Mouse (Mus musculus): ENCODE measurements at regions not wholly inside any gene's neighbourhood (a gene's known extent, or its start where the extent isn't known, plus 50 kb on each side); places are given as distances from the start of the nearest gene placed in this dataset.

DNA sequence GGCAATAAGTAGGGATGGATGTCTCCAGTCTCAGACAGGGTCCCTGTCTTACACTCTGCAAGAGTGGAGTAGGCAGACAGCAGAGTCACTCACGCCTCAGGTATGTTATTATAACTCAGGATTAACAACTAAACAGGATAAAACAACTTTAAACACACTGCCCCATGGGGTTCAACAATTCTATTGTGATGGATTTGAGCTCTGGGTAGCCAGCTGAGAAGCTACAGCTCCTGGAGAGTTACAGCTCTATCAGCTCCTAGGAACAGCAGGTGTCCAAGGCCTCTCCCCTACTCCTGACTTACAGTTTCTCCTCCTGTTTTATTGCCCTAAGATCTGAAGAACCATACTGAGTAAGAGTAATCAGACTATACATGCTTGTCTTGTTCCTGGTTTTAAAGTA lies 319.6 kb upstream of the Igfbp3 start:
- Histone ChIP-seq H3K79me2 (ENCODE audit: control insufficient read depth, insufficient read depth) (no peaks in the 10 kb centered on the region), H3K27me3 (ENCODE audit: control insufficient read depth, insufficient read depth, insufficient read length) (no peaks in the 10 kb centered on the region), H3K36me3 (ENCODE audit: control insufficient read depth, insufficient read depth) (no peaks in the 10 kb centered on the region), H3K4me3 (no peak overlapping the region), H3ac (ENCODE audit: control insufficient read depth, insufficient read length) (no peak overlapping the region), H3K4me2 (ENCODE audit: low read depth) (no peak overlapping the region)
- no peak for TF ChIP-seq TCF12 (IDR thresholded peaks at IDR 0.05; ENCODE audit: insufficient read depth, poor library complexity, severe bottlenecking)
- TF ChIP-seq CEBPB (IDR thresholded peaks at IDR 0.05; ENCODE audit: insufficient read depth, poor library complexity, severe bottlenecking) = no peak
- TF ChIP-seq E2F4 (IDR thresholded peaks at IDR 0.05; ENCODE audit: insufficient read depth) = no peak
- no peak for TF ChIP-seq REST (IDR thresholded peaks at IDR 0.05; ENCODE audit: insufficient read depth, insufficient read length)
- no peak for TF ChIP-seq MYOG (IDR thresholded peaks at IDR 0.05; ENCODE audit: control insufficient read depth in 1 of 3, insufficient read depth in 1 of 3, insufficient read length in 2 of 3, low read depth in 2 of 3)
- no peak for TF ChIP-seq POLR2AphosphoS2 (IDR thresholded peaks at IDR 0.05; ENCODE audit: insufficient read length, low read depth)
- TF ChIP-seq TCF3 (IDR thresholded peaks at IDR 0.05; ENCODE audit: insufficient read length, low read depth) = no peak
- no peak for TF ChIP-seq POLR2A (IDR thresholded peaks at IDR 0.05; ENCODE audit: insufficient read length, low read depth)
- no peak for TF ChIP-seq SRF (IDR thresholded peaks at IDR 0.05; ENCODE audit: control insufficient read depth, insufficient read length, low read depth)
- TF ChIP-seq MYOD1 (IDR thresholded peaks at IDR 0.05; ENCODE audit: control insufficient read depth in 1 of 3, insufficient read length in 2 of 3, low read depth in 2 of 3) = no peak
- no peak for TF ChIP-seq USF1 (IDR thresholded peaks at IDR 0.05; ENCODE audit: low read depth)
- TF ChIP-seq MAX (IDR thresholded peaks at IDR 0.05; ENCODE audit: low read depth) = no peak

DNA sequence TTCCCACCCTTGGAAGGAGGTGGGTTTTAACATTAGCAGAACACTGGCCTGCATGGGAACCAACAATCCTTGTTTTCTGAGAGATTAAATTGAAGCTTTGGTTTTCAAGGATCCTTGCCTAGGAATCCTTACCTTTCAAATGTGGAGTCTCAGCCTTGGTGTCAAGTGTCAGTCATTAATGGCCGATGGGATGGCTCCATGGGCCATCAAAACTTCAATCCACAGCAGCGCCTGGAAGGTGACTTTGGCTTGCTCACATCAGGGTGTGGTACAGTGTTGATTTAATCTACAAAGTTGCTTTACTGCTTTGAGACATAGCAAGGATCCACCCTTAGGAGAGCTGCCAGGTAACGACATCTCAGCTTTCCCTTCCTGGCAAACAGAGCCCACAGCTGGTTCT lies 318.1 kb upstream of the Igfbp3 start:
- Histone ChIP-seq H3K36me3 (ENCODE audit: control insufficient read depth, insufficient read depth) (no peaks in the 10 kb centered on the region), H3K4me3 (no peak overlapping the region), H3K4me2 (ENCODE audit: low read depth) (no peak overlapping the region), H3ac (ENCODE audit: control insufficient read depth, insufficient read length) (no peak overlapping the region), H3K79me2 (ENCODE audit: control insufficient read depth, insufficient read depth) (no peaks in the 10 kb centered on the region), H3K27me3 (ENCODE audit: control insufficient read depth, insufficient read depth, insufficient read length) (no peaks in the 10 kb centered on the region)
- no peak for TF ChIP-seq REST (IDR thresholded peaks at IDR 0.05; ENCODE audit: insufficient read depth, insufficient read length)
- TF ChIP-seq TCF12 (IDR thresholded peaks at IDR 0.05; ENCODE audit: insufficient read depth, poor library complexity, severe bottlenecking) = no peak

DNA sequence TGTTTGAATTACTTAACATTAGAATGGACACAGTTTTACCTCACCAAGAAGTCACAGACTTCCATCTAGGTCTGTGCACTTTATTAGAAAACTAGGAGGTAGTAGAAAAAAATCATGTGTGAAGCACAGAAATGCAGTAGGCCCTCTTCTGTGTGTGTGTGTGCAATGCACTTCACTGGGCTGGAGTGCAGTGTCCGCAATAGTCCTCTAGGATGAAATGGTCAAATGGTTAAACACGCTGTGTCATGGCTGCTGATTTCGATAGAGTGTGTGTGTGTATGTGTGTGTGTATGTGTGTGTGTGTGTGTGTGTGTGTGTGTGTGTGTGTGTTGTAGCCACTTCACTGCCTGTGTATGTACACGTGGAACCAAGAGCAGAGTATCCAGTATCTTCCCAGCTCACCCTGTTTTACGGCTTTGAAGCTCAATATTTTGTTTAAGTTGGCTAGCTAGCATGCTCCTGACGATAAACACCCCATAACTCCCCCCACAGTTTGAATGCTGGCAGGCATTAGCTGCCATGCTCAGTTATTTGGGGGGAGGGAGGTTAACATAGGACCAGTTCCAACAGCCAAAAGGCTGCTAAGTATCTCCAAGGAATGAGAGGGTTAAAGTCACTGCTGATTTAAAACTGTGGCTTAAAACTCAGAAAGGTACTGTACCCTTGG lies 316.9 kb upstream of the Igfbp3 start:
- Histone ChIP-seq H3K4me2 (ENCODE audit: low read depth) (no peak overlapping the region), H3ac (ENCODE audit: control insufficient read depth, insufficient read length) (no peak overlapping the region), H3K4me3 (no peak overlapping the region), H3K36me3 (ENCODE audit: control insufficient read depth, insufficient read depth) (no peaks in the 10 kb centered on the region), H3K27me3 (ENCODE audit: control insufficient read depth, insufficient read depth, insufficient read length) (no peaks in the 10 kb centered on the region), H3K79me2 (ENCODE audit: control insufficient read depth, insufficient read depth) (no peaks in the 10 kb centered on the region)
- TF ChIP-seq SRF (IDR thresholded peaks at IDR 0.05; ENCODE audit: control insufficient read depth, insufficient read length, low read depth) = no peak
- no peak for TF ChIP-seq TCF12 (IDR thresholded peaks at IDR 0.05; ENCODE audit: insufficient read depth, poor library complexity, severe bottlenecking)
- no peak for TF ChIP-seq REST (IDR thresholded peaks at IDR 0.05; ENCODE audit: insufficient read depth, insufficient read length)
- TF ChIP-seq POLR2A (IDR thresholded peaks at IDR 0.05; ENCODE audit: insufficient read length, low read depth) = no peak
- no peak for TF ChIP-seq TCF3 (IDR thresholded peaks at IDR 0.05; ENCODE audit: insufficient read length, low read depth)
- no peak for TF ChIP-seq USF1 (IDR thresholded peaks at IDR 0.05; ENCODE audit: low read depth)
- no peak for TF ChIP-seq E2F4 (IDR thresholded peaks at IDR 0.05; ENCODE audit: insufficient read depth)
- no peak for TF ChIP-seq POLR2AphosphoS2 (IDR thresholded peaks at IDR 0.05; ENCODE audit: insufficient read length, low read depth)
- TF ChIP-seq CEBPB (IDR thresholded peaks at IDR 0.05; ENCODE audit: insufficient read depth, poor library complexity, severe bottlenecking) = no peak

DNA sequence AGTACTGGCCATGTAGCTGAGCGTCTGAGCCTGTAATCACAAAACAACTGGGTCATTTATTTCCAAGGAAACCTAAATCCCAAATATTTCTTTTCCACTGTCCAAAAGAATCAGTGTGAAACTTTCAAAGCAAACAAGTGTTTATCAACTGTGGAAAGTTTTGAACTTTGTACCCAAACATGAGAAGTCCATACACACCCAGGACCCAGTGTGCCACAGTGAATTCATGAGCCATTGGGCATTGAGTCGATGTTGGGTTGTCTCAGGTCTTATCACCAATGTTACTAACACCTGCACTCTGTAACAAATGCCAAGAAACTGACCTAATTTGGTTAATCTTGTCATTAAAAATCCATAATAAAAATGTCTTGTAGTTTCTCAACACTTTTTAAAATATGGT lies 305.8 kb upstream of the Igfbp3 start:
- H3K4me2 ChIP-seq (ENCODE audit: low read depth) = no peak overlapping the region
- H3ac ChIP-seq (ENCODE audit: control insufficient read depth, insufficient read length) = no peak overlapping the region
- TF ChIP-seq MYOG (IDR thresholded peaks at IDR 0.05; ENCODE audit: control insufficient read depth in 1 of 3, insufficient read depth in 1 of 3, insufficient read length in 2 of 3, low read depth in 2 of 3) = no peak
- TF ChIP-seq CEBPB (IDR thresholded peaks at IDR 0.05; ENCODE audit: insufficient read depth, poor library complexity, severe bottlenecking) = no peak
- no peak for TF ChIP-seq MYOD1 (IDR thresholded peaks at IDR 0.05; ENCODE audit: control insufficient read depth in 1 of 3, insufficient read length in 2 of 3, low read depth in 2 of 3)
- no peak for TF ChIP-seq USF1 (IDR thresholded peaks at IDR 0.05; ENCODE audit: low read depth)
- TF ChIP-seq TCF12 (IDR thresholded peaks at IDR 0.05; ENCODE audit: insufficient read depth, poor library complexity, severe bottlenecking) = no peak
- no peak for TF ChIP-seq POLR2A (IDR thresholded peaks at IDR 0.05; ENCODE audit: insufficient read length, low read depth)
- TF ChIP-seq MAX (IDR thresholded peaks at IDR 0.05; ENCODE audit: low read depth) = no peak
- TF ChIP-seq POLR2AphosphoS2 (IDR thresholded peaks at IDR 0.05; ENCODE audit: insufficient read length, low read depth) = no peak
- no peak for TF ChIP-seq SRF (IDR thresholded peaks at IDR 0.05; ENCODE audit: control insufficient read depth, insufficient read length, low read depth)
- no peak for TF ChIP-seq TCF3 (IDR thresholded peaks at IDR 0.05; ENCODE audit: insufficient read length, low read depth)
- no peak for TF ChIP-seq E2F4 (IDR thresholded peaks at IDR 0.05; ENCODE audit: insufficient read depth)
- no peak for TF ChIP-seq REST (IDR thresholded peaks at IDR 0.05; ENCODE audit: insufficient read depth, insufficient read length)
- H3K27me3 ChIP-seq (ENCODE audit: control insufficient read depth, insufficient read depth, insufficient read length) = no peaks in the 10 kb centered on the region
- no peaks in the 10 kb centered on the region for H3K36me3 ChIP-seq (ENCODE audit: control insufficient read depth, insufficient read depth)
- no peak overlapping the region for H3K4me3 ChIP-seq
- H3K79me2 ChIP-seq (ENCODE audit: control insufficient read depth, insufficient read depth) = no peaks in the 10 kb centered on the region

DNA sequence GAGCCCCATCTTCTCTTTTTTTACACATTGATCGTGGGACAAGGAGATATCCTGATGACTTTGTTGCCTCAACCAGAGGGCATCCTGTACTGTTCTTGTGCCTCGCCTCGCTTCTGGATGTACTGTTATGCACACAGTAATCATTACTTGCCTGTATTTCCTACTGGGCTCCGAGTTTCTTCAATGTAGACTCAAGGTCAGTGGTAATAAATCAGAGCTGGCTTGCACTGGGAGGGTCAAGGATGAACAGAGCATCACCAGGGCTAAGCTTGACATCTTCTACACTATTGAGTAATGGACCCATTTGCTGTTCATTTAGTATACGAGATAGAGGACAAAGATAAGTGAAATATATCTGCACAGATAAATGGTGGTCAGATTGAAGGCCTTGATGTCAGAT lies 295.1 kb upstream of the Igfbp3 start:
- Histone ChIP-seq H3K36me3 (ENCODE audit: control insufficient read depth, insufficient read depth) (no peaks in the 10 kb centered on the region), H3K79me2 (ENCODE audit: control insufficient read depth, insufficient read depth) (no peaks in the 10 kb centered on the region), H3ac (ENCODE audit: control insufficient read depth, insufficient read length) (no peak overlapping the region), H3K27me3 (ENCODE audit: control insufficient read depth, insufficient read depth, insufficient read length) (no peaks in the 10 kb centered on the region), H3K4me2 (ENCODE audit: low read depth) (no peak overlapping the region), H3K4me3 (no peak overlapping the region)
- TF ChIP-seq REST (IDR thresholded peaks at IDR 0.05; ENCODE audit: insufficient read depth, insufficient read length) (no peak), MYOG (IDR thresholded peaks at IDR 0.05; ENCODE audit: control insufficient read depth in 1 of 3, insufficient read depth in 1 of 3, insufficient read length in 2 of 3, low read depth in 2 of 3) (no peak), POLR2A (IDR thresholded peaks at IDR 0.05; ENCODE audit: insufficient read length, low read depth) (no peak), SRF (IDR thresholded peaks at IDR 0.05; ENCODE audit: control insufficient read depth, insufficient read length, low read depth) (no peak), TCF3 (IDR thresholded peaks at IDR 0.05; ENCODE audit: insufficient read length, low read depth) (no peak), POLR2AphosphoS2 (IDR thresholded peaks at IDR 0.05; ENCODE audit: insufficient read length, low read depth) (no peak), MAX (IDR thresholded peaks at IDR 0.05; ENCODE audit: low read depth) (no peak), E2F4 (IDR thresholded peaks at IDR 0.05; ENCODE audit: insufficient read depth) (no peak), CEBPB (IDR thresholded peaks at IDR 0.05; ENCODE audit: insufficient read depth, poor library complexity, severe bottlenecking) (no peak), MYOD1 (IDR thresholded peaks at IDR 0.05; ENCODE audit: control insufficient read depth in 1 of 3, insufficient read length in 2 of 3, low read depth in 2 of 3) (no peak), TCF12 (IDR thresholded peaks at IDR 0.05; ENCODE audit: insufficient read depth, poor library complexity, severe bottlenecking) (no peak), USF1 (IDR thresholded peaks at IDR 0.05; ENCODE audit: low read depth) (no peak)
